Mouse (Mus musculus) Muller cell, postnatal 12 days (primary cell): ENCODE measurements around the gene Tango6.

Source experiments
- DNase-seq: peaks from one replicate; pipeline ENCODE4 v3.0.0-alpha.2; 2015; ENCODE audit errors: inconsistent ontology term

The Tango6 gene

GRCm38 (mm10) chr8:106682971-106683668 lies at the start of gene Tango6:
Tango6 (plus strand) TSS chr8:106683068.
- peak; percentile 90 for DNase-seq

GRCm38 (mm10) chr8:106633361-106634158 lies 49.3 kb upstream of the Tango6 start:
- no peak for DNase-seq

- DNase-seq, result no peak
Observed at GRCm38 (mm10) chr8:106635284-106635683, 47.6 kb upstream of the Tango6 start.

GRCm38 (mm10) chr8:106637446-106637845 lies 45.4 kb upstream of the Tango6 start:
- DNase-seq, result peak; percentile 17

DNA sequence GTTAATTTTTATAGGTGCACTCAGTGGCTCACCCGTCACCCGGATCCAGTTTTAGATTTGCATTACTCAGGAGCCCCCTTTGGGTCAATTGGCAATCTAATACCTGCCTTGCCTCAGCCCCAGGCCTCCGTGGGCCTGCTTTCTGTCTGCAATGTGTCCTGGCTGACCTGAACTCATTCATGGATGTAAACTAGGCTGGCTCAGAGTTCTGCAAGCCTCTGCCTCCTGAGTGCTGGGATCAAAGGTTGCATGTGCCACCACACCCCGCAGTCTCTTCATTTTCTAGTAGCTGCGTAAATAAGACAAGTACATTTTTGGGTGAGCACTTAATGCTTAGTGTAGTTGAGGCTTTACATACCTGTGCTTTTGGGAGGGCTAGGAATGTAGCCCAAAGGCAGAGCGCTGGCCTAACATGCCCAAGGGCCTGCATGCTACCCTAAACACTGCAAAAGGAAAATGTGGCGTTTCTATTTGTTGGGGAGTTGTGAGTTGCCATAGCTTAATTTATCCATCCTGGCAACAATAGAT lies 44.0 kb upstream of the Tango6 start:
- DNase-seq, result no peak

- DNase-seq, result no peak
Observed at GRCm38 (mm10) chr8:106640212-106640611, 42.7 kb upstream of the Tango6 start.

DNA sequence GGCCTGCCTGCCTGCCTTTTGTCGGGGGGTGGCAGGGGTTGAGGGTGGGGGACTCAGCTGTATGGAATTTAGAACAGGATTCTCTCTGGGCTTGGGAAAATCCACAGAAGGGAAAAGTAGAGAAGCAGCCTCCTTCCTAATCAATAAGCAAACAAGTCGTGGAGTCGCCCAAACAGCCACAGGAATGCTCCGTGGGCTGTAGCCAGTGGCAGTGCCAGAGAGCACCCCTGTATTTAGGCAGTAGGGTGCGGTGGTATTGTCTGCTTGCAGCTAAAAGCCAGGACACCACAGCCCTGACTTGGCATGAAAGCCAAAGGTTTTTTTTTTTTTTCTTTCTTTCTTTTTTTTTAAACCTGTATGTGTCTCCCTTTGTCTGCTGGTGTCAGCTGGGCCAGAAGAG lies 41.9 kb upstream of the Tango6 start:
- DNase-seq, result peak; percentile 60

GRCm38 (mm10) chr8:106642172-106642571 lies 40.7 kb upstream of the Tango6 start:
- DNase-seq, result no peak

- DNase-seq, result no peak
Observed at GRCm38 (mm10) chr8:106643100-106643499, 39.8 kb upstream of the Tango6 start.

GRCm38 (mm10) chr8:106644957-106645356 lies 37.9 kb upstream of the Tango6 start:
- DNase-seq, result no peak

DNA sequence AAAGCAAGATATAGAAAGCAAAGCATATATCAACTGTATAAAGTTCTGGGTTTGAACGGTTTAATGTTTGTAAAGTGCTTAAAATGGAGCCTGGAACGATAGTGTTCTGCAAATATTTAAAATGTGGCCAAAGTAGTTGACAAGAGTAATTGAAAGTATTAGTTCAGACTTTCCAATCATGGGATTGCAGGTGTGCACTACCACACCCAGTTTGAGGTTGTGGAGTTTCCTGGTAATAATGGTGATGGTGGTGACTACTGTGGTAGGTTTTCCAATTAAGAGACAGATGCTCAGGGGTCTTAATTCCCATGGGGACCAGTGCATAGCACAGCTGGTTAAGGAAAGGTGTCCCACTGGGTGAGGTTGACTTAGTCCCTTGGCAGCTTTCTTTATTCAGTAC lies 36.7 kb upstream of the Tango6 start:
- DNase-seq, result no peak

- no peak for DNase-seq
Observed at GRCm38 (mm10) chr8:106646731-106647130, 36.1 kb upstream of the Tango6 start.

DNA sequence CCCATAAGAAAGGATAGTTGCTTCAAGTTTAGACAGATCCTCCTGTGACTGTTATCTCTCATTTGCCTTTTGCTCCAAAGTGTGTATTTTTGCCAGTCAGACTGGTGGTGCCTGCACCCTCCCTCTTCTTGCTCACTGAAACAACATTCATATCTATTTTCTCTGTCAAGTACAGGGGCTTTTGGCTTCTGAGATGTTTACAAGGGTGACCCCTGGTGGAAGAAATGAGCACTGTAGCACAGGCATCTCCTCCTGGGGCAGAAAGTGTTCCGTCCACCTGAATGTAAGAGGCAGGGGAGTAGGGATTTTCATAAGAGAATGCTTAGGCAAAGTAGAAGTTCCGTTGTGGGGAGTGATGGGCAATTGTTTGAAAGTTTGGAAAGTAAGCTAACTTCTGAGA lies 35.5 kb upstream of the Tango6 start:
- peak; percentile 60 for DNase-seq

GRCm38 (mm10) chr8:106648421-106648820 lies 34.4 kb upstream of the Tango6 start:
- no peak for DNase-seq

DNA sequence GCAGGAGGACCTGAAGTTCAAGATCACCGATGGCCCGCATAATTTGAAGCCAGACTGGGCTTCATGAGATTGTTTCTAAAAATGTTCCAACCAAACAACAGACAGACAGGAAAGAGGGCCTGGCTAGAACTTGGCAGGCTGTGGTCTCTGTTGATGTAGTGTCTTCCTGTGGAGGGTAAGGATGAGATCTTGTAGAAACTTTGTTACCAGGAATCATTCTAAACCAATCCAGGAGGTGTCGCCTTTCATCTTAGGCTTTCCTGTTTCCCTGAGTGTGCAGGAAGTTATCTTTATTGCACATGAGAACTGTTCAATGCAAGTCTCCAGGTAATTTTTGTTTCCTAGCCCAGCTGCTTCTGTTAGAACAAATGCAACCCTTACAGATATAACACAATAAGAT lies 30.9 kb upstream of the Tango6 start:
- DNase-seq, result no peak

- peak; percentile 40 for DNase-seq
Observed at GRCm38 (mm10) chr8:106656046-106656445, 26.8 kb upstream of the Tango6 start.

GRCm38 (mm10) chr8:106672786-106673185 lies 10.1 kb upstream of the Tango6 start:
- DNase-seq, result no peak

- DNase-seq, result no peak
Observed at GRCm38 (mm10) chr8:106674318-106674717, 8.6 kb upstream of the Tango6 start.

DNA sequence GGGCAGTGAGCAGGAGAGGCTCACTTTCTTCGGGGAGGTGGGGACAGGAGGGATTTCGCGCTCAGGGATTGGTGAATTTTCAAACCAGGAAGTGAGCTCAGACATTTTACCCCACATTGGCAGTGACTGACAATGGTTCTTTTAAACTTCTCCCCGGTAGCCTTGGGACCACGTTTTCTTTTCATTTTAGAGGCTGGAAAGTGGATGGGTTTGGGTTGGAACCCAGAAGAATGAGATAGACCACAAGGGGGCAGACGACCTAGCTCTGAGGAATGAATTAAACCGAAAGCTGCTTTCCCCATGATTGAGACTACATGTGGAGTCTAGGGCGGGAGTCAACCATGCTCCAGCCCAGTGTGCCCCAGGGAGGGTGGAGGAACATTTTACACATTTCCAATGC lies 8.0 kb upstream of the Tango6 start:
- no peak for DNase-seq

GRCm38 (mm10) chr8:106684387-106684786 lies 1.5 kb downstream of the Tango6 start:
- no peak for DNase-seq

DNA sequence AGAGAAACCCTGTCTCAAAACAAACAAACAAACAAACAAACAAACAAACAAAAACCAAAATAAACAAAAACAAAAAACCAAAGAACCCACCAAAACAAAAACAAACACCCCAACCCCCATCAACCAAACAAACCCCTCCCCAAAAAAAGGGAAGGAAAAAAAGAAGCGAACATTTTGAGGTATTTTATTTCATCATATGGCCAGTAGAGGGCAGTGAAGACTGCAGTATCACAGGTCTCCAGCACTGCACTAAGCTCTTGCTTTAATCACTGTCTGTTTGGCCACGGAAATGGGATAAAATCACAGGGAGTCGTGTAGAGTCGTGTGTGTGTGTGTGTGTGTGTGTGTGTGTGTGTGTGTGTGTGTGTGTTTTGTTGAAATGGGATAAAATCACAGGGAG lies 4.6 kb downstream of the Tango6 start:
- peak; percentile 36 for DNase-seq

GRCm38 (mm10) chr8:106697748-106698248 lies 14.9 kb downstream of the Tango6 start:
- no peak for DNase-seq

- no peak for DNase-seq
Observed at GRCm38 (mm10) chr8:106699588-106699987, 16.7 kb downstream of the Tango6 start.
